Mouse (Mus musculus) heart, adult 2 months (tissue): ENCODE results near the gene Madcam1. TPM values are rescaled to one million over a fixed set of nuclear protein-coding genes. Genes with fewer than 3 reads are reported as not detected.
A peak's percentile ranks its signal among the peaks of the same experiment; 100 is the strongest.

ENCODE experiments used
- DNase-seq, 2 experiments: peaks; one replicate each; pipeline ENCODE4 v3.0.0; 2021
- H3K27ac ChIP-seq: fragments of 200-600 bp; 2 replicates; pipeline ENCODE4 v1.8.1; 2022
- H3K27me3 ChIP-seq: fragments of 200-500 bp; 2 replicates; pipeline ENCODE4 v1.6.1; 2012; ENCODE audit warnings: mild to moderate bottlenecking, low read length, inconsistent platforms, mixed read lengths; ENCODE audit not compliant: control insufficient read depth, insufficient read depth
- H3K36me3 ChIP-seq: fragments of 200-500 bp; 2 replicates; pipeline ENCODE4 v1.6.1; 2012; ENCODE audit warnings: low read length, inconsistent platforms; ENCODE audit not compliant: control insufficient read depth, insufficient read depth
- H3K4me1 ChIP-seq: fragments of 200-500 bp; 2 replicates; pipeline ENCODE4 v1.6.1; 2011; ENCODE audit warnings: low read length; ENCODE audit not compliant: control insufficient read depth, insufficient read depth
- H3K4me3 ChIP-seq: fragments of 200-600 bp; 2 replicates; pipeline ENCODE4 v1.8.1; 2022
- H3K79me2 ChIP-seq: fragments of 200-500 bp; replicated peaks from 2 replicates; pipeline ENCODE4 v1.6.1; 2012; ENCODE audit warnings: mild to moderate bottlenecking, inconsistent platforms, low read length, moderate library complexity, mixed read lengths; ENCODE audit not compliant: control insufficient read depth, insufficient read depth
- H3K9ac ChIP-seq: fragments of 200-500 bp; 2 replicates; pipeline ENCODE4 v1.6.1; 2012; ENCODE audit warnings: low read depth, mild to moderate bottlenecking, control low read depth, inconsistent platforms, low read length, mixed read lengths
- CTCF ChIP-seq: fragments of 200-600 bp; IDR thresholded peaks from 2 replicates; pipeline ENCODE4 v1.8.1; 2022; ENCODE audit warnings: antibody characterized with exemption, mild to moderate bottlenecking, moderate library complexity
- EP300 ChIP-seq: fragments of 200-500 bp; IDR thresholded peaks from 2 replicates; pipeline ENCODE4 v1.6.1; 2011; ENCODE audit warnings: low read depth, low read length, control low read depth; ENCODE audit not compliant: insufficient read depth
- POLR2A ChIP-seq: fragments of 200-500 bp; IDR thresholded peaks from 2 replicates; pipeline ENCODE4 v1.6.1; 2011; ENCODE audit warnings: mild to moderate bottlenecking, low read depth, low read length, control low read depth; ENCODE audit not compliant: insufficient read depth
- WGBS: fragments of 180-500 bp; shearing (Covaris S2); methylation state at CpG from one replicate; pipeline ENCODE4 v1.1.7; 2018; 5-methylcytosine and 5-hydroxymethylcytosine counted together
- intact Hi-C: fragments of 180-260 bp; cut with DNase I; formaldehyde crosslinking; loops from one replicate; pipeline ENCODE4 v1.15.1; 2025
- polyA plus RNA-seq: library from polyadenylated mRNA; depleted of rRNA; stranded (reverse); fragments of >200 nt; gene quantifications from 2 replicates; pipeline ENCODE4 v1.2.3, GENCODE M21; 2012
- total RNA-seq, 2 experiments: library from RNA; stranded (reverse); gene quantifications; 2 replicates each; pipeline ENCODE4 v1.2.3; 2021

Gene Madcam1
- total and polyA plus RNA-seq, 3 experiments: not detected

DNA sequence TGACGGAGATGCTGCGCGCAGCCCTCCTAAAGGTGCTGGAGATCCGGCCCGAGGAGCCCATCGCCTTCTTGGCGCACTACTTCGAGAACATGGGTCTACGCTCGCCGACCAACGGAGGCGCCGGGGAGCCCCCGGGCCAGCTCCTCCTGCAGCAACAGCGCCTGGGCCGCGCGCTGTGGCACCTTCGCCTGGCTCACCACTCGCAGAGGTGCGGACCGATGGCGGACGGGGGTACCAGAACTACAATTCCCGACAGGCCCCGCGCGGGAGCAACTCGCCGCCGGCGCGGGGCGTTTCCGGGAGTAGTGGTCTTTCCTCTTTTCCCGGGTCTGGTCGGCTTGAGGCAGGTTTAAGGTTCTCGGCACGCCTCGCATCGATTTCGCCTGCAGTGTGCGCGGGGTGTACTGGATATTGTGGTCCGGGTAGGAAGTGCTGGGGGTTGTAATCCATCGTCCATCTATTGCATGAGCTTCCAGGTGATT is 5.3 kb downstream of the Madcam1 start:
- peak overlapping the region; percentile 92 for H3K27ac ChIP-seq
- WGBS: under 1% methylated on average over 47 of the region's 47 CpGs
- DNase-seq: peak; percentile 83 to 87
- no peak for TF ChIP-seq CTCF
- TF ChIP-seq POLR2A: no peak
- TF ChIP-seq EP300: no peak
- no peaks in the 10 kb centered on the region for H3K79me2 ChIP-seq
- peak overlapping the region; percentile 82 for H3K4me3 ChIP-seq
- peak overlapping the region; percentile 78 for H3K9ac ChIP-seq
- H3K4me1 ChIP-seq: peaks cover 5% of the 10 kb centered on the region; the same call in 1 of the 2 replicates
- intact Hi-C loops: loop anchor here (1.0 to 10.0 kb wide), 3 partner anchors 12 to 915 kb away; partner anchors contain the start of gene Ccdc105
- H3K36me3 ChIP-seq: no peaks in the 10 kb centered on the region
- H3K27me3 ChIP-seq: no peaks in the 10 kb centered on the region

DNA sequence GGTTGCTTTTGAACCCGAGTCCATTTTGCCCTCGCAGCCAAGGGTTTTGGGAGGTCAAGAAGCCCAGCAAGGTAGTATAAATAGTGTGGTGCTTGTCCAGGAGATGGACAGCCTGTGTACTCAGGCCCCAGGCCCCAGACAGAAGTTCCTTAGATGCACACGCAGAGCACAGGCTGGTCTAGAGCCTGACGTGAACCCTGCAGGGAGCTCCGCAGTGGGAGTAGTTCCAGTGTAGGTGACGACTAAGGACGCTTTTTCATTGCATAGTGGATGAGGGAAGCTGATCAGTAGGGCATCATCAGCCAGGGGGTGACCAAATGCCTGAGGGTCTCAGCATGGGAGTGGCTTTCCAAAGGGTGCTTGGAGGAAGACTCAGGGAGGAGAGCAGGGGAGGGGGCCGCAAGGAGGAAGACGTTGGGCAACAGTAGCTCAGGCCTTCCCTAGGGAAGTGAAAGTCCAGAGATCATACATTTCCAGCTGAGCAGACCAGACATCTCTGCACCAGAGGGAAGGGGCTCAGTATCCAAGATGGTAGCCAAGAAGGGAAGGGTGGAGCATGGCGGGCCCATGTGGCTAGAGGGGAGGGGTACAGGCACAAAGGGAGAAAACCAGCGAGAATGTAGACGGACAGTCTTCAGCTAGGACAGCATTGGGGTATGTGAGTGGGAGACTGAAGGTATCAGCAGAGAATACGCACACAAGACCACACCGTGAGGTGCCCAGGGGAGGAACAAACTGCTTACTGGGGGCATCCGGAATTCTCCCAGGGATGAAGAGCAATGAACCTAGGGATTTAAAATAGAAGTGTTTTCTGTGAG is 5.9 kb downstream of the Madcam1 start:
- no peak for DNase-seq
- Histone ChIP-seq H3K79me2 (no peaks in the 10 kb centered on the region), H3K4me3 (peak overlapping the region; percentile 82), H3K27me3 (no peaks in the 10 kb centered on the region), H3K4me1 (peaks cover 5% of the 10 kb centered on the region; the same call in 1 of the 2 replicates), H3K27ac (peak overlapping the region; percentile 92), H3K36me3 (no peaks in the 10 kb centered on the region), H3K9ac (peak overlapping the region; percentile 78)
- intact Hi-C loops: no loop called here
- TF ChIP-seq POLR2A (no peak), EP300 (no peak), CTCF (no peak)
- 39% methylated on average over 15 of the region's 15 CpGs for WGBS

DNA sequence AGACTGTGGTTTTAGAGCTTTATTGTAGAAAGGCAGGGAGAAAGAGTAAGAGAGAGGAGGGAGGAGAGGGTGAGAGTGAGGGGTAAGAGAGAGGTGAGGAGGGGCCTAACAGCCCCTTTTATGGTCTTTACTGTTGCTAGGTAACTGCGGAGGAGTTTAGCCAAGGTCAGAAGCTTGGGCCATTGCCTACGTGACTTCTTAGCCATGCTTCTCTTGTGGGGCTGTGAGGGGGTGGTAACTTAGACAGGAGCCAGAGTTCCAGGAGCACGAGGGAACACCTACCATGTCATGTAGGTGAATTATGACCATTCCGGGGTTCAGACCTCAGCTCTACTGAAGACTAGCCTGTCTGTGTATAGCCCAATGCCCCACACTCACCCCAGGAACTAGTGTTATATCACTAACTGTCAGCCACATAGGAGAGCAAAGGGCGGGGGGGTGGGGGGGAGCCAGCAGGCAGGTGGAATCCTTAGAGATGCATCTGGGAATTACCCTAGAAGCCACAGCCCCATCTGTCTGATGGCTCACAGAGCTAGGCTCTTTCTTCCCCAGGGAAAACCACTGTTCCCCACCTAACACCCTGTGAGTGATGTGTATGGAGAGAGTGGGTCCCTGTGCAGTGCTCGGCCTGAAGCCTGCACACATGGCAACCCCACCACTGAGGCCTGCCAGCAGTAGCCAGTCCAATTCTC is 7.2 kb downstream of the Madcam1 start:
- no peak overlapping the region for H3K27ac ChIP-seq
- WGBS: 83% methylated on average over 6 of the region's 6 CpGs

DNA sequence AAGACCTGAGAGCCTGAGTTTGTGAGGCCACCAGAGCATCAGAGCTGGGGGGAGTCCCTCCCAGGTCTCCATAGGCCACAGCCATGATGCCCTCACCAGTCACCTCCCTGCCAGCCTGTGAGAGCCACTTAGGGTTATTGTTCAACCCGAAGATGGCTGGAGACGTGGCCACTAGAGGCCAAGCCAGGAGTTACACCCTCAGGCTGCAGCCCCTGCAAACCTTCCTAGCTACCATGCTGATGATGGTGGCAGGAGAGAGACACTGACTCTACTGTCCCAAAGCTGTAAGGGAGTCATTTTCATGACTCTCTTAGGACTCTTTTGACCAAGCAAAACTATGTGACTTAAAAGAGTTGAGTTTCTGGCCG is 7.7 kb downstream of the Madcam1 start:
- no peak for TF ChIP-seq EP300
- no peak for TF ChIP-seq POLR2A
- 63% methylated on average over 3 of the region's 3 CpGs for WGBS
- no peak for DNase-seq
- H3K4me3 ChIP-seq: no peak overlapping the region
- H3K4me1 ChIP-seq: peaks cover 5% of the 10 kb centered on the region; the same call in 1 of the 2 replicates
- no peaks in the 10 kb centered on the region for H3K79me2 ChIP-seq
- no peak overlapping the region for H3K9ac ChIP-seq
- H3K36me3 ChIP-seq: no peaks in the 10 kb centered on the region
- intact Hi-C loops: no loop called here
- no peak overlapping the region for H3K27ac ChIP-seq
- H3K27me3 ChIP-seq: no peaks in the 10 kb centered on the region

More for the DNA sequence above, 7.2 kb downstream of the Madcam1 start:
- intact Hi-C loops: no loop called here
- H3K27me3 ChIP-seq: no peaks in the 10 kb centered on the region
- H3K36me3 ChIP-seq: no peaks in the 10 kb centered on the region
- H3K4me3 ChIP-seq: no peak overlapping the region
- H3K4me1 ChIP-seq: peaks cover 5% of the 10 kb centered on the region; the same call in 1 of the 2 replicates
- no peak overlapping the region for H3K9ac ChIP-seq
- TF ChIP-seq CTCF (no peak), POLR2A (no peak), EP300 (no peak)
- no peaks in the 10 kb centered on the region for H3K79me2 ChIP-seq
- no peak for DNase-seq

DNA sequence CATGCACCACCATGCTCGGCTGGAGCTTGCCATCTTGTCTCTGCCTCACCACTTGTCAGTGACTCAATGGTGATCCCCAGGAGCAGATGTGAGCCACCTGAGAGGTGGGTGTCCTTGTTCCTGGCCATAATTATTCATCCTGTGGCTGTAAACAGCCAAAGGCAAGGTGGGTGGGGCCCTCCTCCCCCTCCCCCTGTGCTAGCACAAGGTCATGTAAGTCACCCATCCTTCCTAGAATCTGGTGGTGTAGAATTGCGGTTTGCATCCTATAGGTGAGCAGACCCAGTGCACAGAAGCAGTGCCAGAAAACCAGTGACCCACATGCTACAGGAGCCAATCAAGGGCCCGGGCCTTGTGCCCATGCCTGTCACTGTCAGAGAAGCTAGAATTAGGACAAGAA is 8.7 kb downstream of the Madcam1 start:
- Histone ChIP-seq H3K79me2 (no peaks in the 10 kb centered on the region), H3K27me3 (no peaks in the 10 kb centered on the region), H3K27ac (no peak overlapping the region), H3K36me3 (no peaks in the 10 kb centered on the region), H3K9ac (no peak overlapping the region), H3K4me1 (peaks cover 5% of the 10 kb centered on the region; the same call in 1 of the 2 replicates), H3K4me3 (no peak overlapping the region)
- DNase-seq: no peak
- TF ChIP-seq EP300: no peak
- no peak for TF ChIP-seq POLR2A
- no peak for TF ChIP-seq CTCF
- WGBS: 89% methylated on average over 3 of the region's 3 CpGs
- intact Hi-C loops: no loop called here
